Mouse (Mus musculus): ENCODE measurements at regions not wholly inside any gene's neighbourhood (a gene's known extent, or its start where the extent isn't known, plus 50 kb on each side); places are given as distances from the start of the nearest gene placed in this dataset.

- no peak overlapping the region for H3K4me3 ChIP-seq (replicated peaks in 1 of 3; ENCODE audit: low read depth in 2 of 3, low read length in 2 of 3, poor library complexity in 1 of 3)
- no peaks in the 10 kb centered on the region for H3K36me3 ChIP-seq (replicated peaks in 1 of 2; ENCODE audit: control insufficient read depth in 1 of 2, insufficient read depth in 1 of 2, low read length in 1 of 2)
- in situ Hi-C loops (cut with MboI; ENCODE audit: low pct_ligation_motif_present, low pct_unique_long_range_greater_than_20kb, low sequenced_read_pairs) = no loop called here
- H3K9ac ChIP-seq (ENCODE audit: insufficient read depth, low read depth) = no peak overlapping the region
- no peaks in the 10 kb centered on the region for H3K27me3 ChIP-seq (replicated peaks)
- H3K9me3 ChIP-seq (replicated peaks; ENCODE audit: low read length) = peaks cover 29% of the 10 kb centered on the region
- no peaks in the 10 kb centered on the region for H3K4me1 ChIP-seq (ENCODE audit: control insufficient read depth in 1 of 2, insufficient read depth in 2 of 2)
- no peak overlapping the region for H3K27ac ChIP-seq (ENCODE audit: insufficient read depth, low read depth)
- TF ChIP-seq E2F4 (IDR thresholded peaks at IDR 0.05; ENCODE audit: insufficient replicate concordance, low read depth, low read length) = no peak
- TF ChIP-seq TBP (conservative IDR thresholded peaks at IDR 0.05; ENCODE audit: low read depth, low read length) = no peak
- TF ChIP-seq HCFC1 (IDR thresholded peaks at IDR 0.05; ENCODE audit: low read depth, low read length) = no peak
- no peak for TF ChIP-seq MAX (IDR thresholded peaks at IDR 0.05; ENCODE audit: low read length)
- TF ChIP-seq JUN (IDR thresholded peaks at IDR 0.05; ENCODE audit: insufficient read depth, low read depth, low read length) = no peak
- TF ChIP-seq JUND (conservative IDR thresholded peaks at IDR 0.05; ENCODE audit: low read depth, low read length) = no peak
- TF ChIP-seq UBTF (IDR thresholded peaks at IDR 0.05; ENCODE audit: low read depth, low read length) = no peak
- H3K79me2 ChIP-seq (replicated peaks; ENCODE audit: control insufficient read depth, extremely low read depth, insufficient read depth, poor library complexity, severe bottlenecking) = no peaks in the 10 kb centered on the region
- DNase-seq (ENCODE audit: extremely low read depth) = no peak
- H3K4me2 ChIP-seq (ENCODE audit: insufficient read depth, low read depth, poor library complexity, severe bottlenecking) = no peak overlapping the region
- dilution Hi-C loops (cut with MboI; ENCODE audit: extremely low pct_ligation_motif_present, extremely low pct_unique_long_range_greater_than_20kb, low sequenced_read_pairs) = no loop called here
These were observed 662.7 kb upstream of the Ddx18 start for GRCm38 (mm10) chr1:122230442-122230841.

GRCm38 (mm10) chr1:122212484-122212883 lies 644.7 kb upstream of the Ddx18 start:
- Histone ChIP-seq H3K79me2 (replicated peaks; ENCODE audit: control insufficient read depth, extremely low read depth, insufficient read depth, poor library complexity, severe bottlenecking) (no peaks in the 10 kb centered on the region), H3K27me3 (replicated peaks) (no peaks in the 10 kb centered on the region), H3K9me3 (replicated peaks; ENCODE audit: low read length) (peaks cover 24% of the 10 kb centered on the region), H3K27ac (ENCODE audit: insufficient read depth, low read depth) (no peak overlapping the region), H3K4me2 (ENCODE audit: insufficient read depth, low read depth, poor library complexity, severe bottlenecking) (no peak overlapping the region), H3K9ac (ENCODE audit: insufficient read depth, low read depth) (no peak overlapping the region), H3K4me1 (ENCODE audit: control insufficient read depth in 1 of 2, insufficient read depth in 2 of 2) (no peaks in the 10 kb centered on the region), H3K36me3 (replicated peaks in 1 of 2; ENCODE audit: control insufficient read depth in 1 of 2, insufficient read depth in 1 of 2, low read length in 1 of 2) (no peaks in the 10 kb centered on the region), H3K4me3 (replicated peaks in 1 of 3; ENCODE audit: low read depth in 2 of 3, low read length in 2 of 3, poor library complexity in 1 of 3) (no peak overlapping the region)
- DNase-seq (ENCODE audit: extremely low read depth) = no peak
- dilution Hi-C loops (cut with MboI; ENCODE audit: extremely low pct_ligation_motif_present, extremely low pct_unique_long_range_greater_than_20kb, low sequenced_read_pairs) (no loop called here), in situ Hi-C loops (cut with MboI; ENCODE audit: low pct_ligation_motif_present, low pct_unique_long_range_greater_than_20kb, low sequenced_read_pairs) (no loop called here)
- no peak for TF ChIP-seq MAZ (IDR thresholded peaks at IDR 0.05; ENCODE audit: low read depth, low read length)
- TF ChIP-seq PAX5 (IDR thresholded peaks at IDR 0.05; ENCODE audit: low read length) = no peak
- TF ChIP-seq MYC (IDR thresholded peaks at IDR 0.05; ENCODE audit: low read depth, low read length) = no peak
- no peak for TF ChIP-seq UBTF (IDR thresholded peaks at IDR 0.05; ENCODE audit: low read depth, low read length)
- no peak for TF ChIP-seq IRF4 (IDR thresholded peaks at IDR 0.05; ENCODE audit: low read depth, low read length)
- no peak for TF ChIP-seq JUN (IDR thresholded peaks at IDR 0.05; ENCODE audit: insufficient read depth, low read depth, low read length)
- TF ChIP-seq HCFC1 (IDR thresholded peaks at IDR 0.05; ENCODE audit: low read depth, low read length) = no peak
- no peak for TF ChIP-seq USF1 (IDR thresholded peaks at IDR 0.05; ENCODE audit: low read depth, low read length)
- TF ChIP-seq KAT2A (IDR thresholded peaks at IDR 0.05; ENCODE audit: insufficient replicate concordance, low read length) = no peak
- no peak for TF ChIP-seq SMC3 (IDR thresholded peaks at IDR 0.05; ENCODE audit: low read depth, low read length)
- TF ChIP-seq POLR2AphosphoS2 (IDR thresholded peaks at IDR 0.05; ENCODE audit: low read depth, low read length) = no peak
- no peak for TF ChIP-seq MXI1 (IDR thresholded peaks at IDR 0.05; ENCODE audit: low read depth, low read length)
- no peak for TF ChIP-seq ZMIZ1 (IDR thresholded peaks at IDR 0.05; ENCODE audit: low read depth, low read length)
- TF ChIP-seq TCF12 (IDR thresholded peaks at IDR 0.05; ENCODE audit: low read depth, low read length) = no peak
- TF ChIP-seq MEF2A (IDR thresholded peaks at IDR 0.05; ENCODE audit: borderline replicate concordance, low read depth, low read length) = no peak
- no peak for TF ChIP-seq BHLHE40 (IDR thresholded peaks at IDR 0.05; ENCODE audit: low read depth, low read length)

All from CH12.LX (cell line).